Mouse (Mus musculus) megakaryocyte, embryonic 14.5 days (primary cell): ENCODE measurements around the gene Tmem92.

Experiments used
- FLI1 ChIP-seq: IDR thresholded peaks from 2 replicates; pipeline ENCODE4 v1.6.1; 2012; ENCODE audit warnings: low read length, inconsistent platforms, mixed read lengths
- GATA1 ChIP-seq: IDR thresholded peaks from 3 replicates; pipeline ENCODE4 v1.6.1; 2012; ENCODE audit warnings: mixed read lengths, low read length, inconsistent platforms, borderline replicate concordance

GRCm38 (mm10) chr11:94828966-94829365 lies 46.5 kb upstream of the Tmem92 start:
- TF ChIP-seq FLI1 (no peak), GATA1 (no peak)
